Mouse (Mus musculus): ENCODE measurements around the gene Gse1.

The Gse1 gene

GRCm38 (mm10) chr8:120478754-120479153 lies 250.5 kb downstream of the Gse1 start:
- DNase-seq (ENCODE audit: low read depth, low spot score): no peak

- no peak for DNase-seq (ENCODE audit: low read depth, low spot score)
Measured at GRCm38 (mm10) chr8:120479691-120480090, 251.4 kb downstream of the Gse1 start.

- DNase-seq (ENCODE audit: low read depth, low spot score): no peak
Measured at GRCm38 (mm10) chr8:120482015-120482689, 253.9 kb downstream of the Gse1 start.

GRCm38 (mm10) chr8:120484460-120484859 lies 256.2 kb downstream of the Gse1 start:
- DNase-seq (ENCODE audit: low read depth, low spot score): no peak

GRCm38 (mm10) chr8:120485116-120485515 lies 256.9 kb downstream of the Gse1 start:
- no peak for DNase-seq (ENCODE audit: low read depth, low spot score)

- no peak for DNase-seq (ENCODE audit: low read depth, low spot score)
Measured at GRCm38 (mm10) chr8:120485551-120486476, 257.6 kb downstream of the Gse1 start.

GRCm38 (mm10) chr8:120486477-120487376 lies 258.5 kb downstream of the Gse1 start:
- DNase-seq (ENCODE audit: low read depth, low spot score): no peak

GRCm38 (mm10) chr8:120487377-120487728 lies 259.1 kb downstream of the Gse1 start:
- no peak for DNase-seq (ENCODE audit: low read depth, low spot score)

- peak; percentile 78 for DNase-seq (ENCODE audit: low read depth, low spot score)
Measured at GRCm38 (mm10) chr8:120487729-120488510, 259.7 kb downstream of the Gse1 start.

GRCm38 (mm10) chr8:120488636-120489131 lies 260.4 kb downstream of the Gse1 start:
- no peak for DNase-seq (ENCODE audit: low read depth, low spot score)

- DNase-seq (ENCODE audit: low read depth, low spot score): no peak
Measured at GRCm38 (mm10) chr8:120489142-120489754, 261.0 kb downstream of the Gse1 start.

- no peak for DNase-seq (ENCODE audit: low read depth, low spot score)
Measured at GRCm38 (mm10) chr8:120489771-120490281, 261.6 kb downstream of the Gse1 start.

- no peak for DNase-seq (ENCODE audit: low read depth, low spot score)
Measured at GRCm38 (mm10) chr8:120490354-120491141, 262.3 kb downstream of the Gse1 start.

- no peak for DNase-seq (ENCODE audit: low read depth, low spot score)
Measured at GRCm38 (mm10) chr8:120491166-120491793, 263.0 kb downstream of the Gse1 start.

GRCm38 (mm10) chr8:120492193-120492880 lies 264.1 kb downstream of the Gse1 start:
- no peak for DNase-seq (ENCODE audit: low read depth, low spot score)

- DNase-seq (ENCODE audit: low read depth, low spot score): no peak
Measured at GRCm38 (mm10) chr8:120492881-120493220, 264.6 kb downstream of the Gse1 start.

GRCm38 (mm10) chr8:120493508-120494464 lies 265.5 kb downstream of the Gse1 start:
- DNase-seq (ENCODE audit: low read depth, low spot score): no peak

All from brain, embryonic 18.5 days (tissue).